Mouse (Mus musculus): Measurements from ENCODE around the gene Rgcc.

DNA sequence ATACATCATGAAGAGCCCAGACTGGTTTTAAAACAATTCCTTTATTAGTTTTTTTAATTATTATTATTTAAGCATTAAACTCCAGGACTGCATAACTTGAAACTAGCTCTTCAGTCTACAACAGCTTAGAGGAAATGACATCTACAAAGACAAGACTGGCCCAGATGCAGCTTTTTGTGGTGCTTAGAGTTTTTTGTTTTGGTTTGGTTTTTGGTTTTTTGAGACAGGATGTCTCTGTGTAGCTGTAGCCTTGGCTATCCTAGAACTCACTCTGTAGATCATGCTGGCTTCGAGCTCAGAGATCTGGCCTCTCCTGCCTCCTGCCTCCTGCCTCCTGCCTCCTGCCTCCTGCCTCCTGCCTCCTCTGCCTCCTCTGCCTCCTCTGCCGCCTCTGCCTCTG lies 45.7 kb downstream of the Rgcc start:
- TF ChIP-seq CTCF (IDR thresholded peaks at IDR 0.05; ENCODE audit: borderline replicate concordance, insufficient read depth, low read depth, low read length) (no peak), POLR2A (IDR thresholded peaks at IDR 0.05; ENCODE audit: borderline replicate concordance, insufficient read depth, low read length) (no peak)
